Mouse (Mus musculus) urinary bladder, postnatal 4 days (tissue): ENCODE data around the gene Grip1.

Experiments
- DNase-seq, 2 experiments: peaks; one replicate each; pipeline ENCODE4 v3.0.0; 2021 to 2022; ENCODE audit warnings: low spot score in 2 of 2

The Grip1 gene

DNA sequence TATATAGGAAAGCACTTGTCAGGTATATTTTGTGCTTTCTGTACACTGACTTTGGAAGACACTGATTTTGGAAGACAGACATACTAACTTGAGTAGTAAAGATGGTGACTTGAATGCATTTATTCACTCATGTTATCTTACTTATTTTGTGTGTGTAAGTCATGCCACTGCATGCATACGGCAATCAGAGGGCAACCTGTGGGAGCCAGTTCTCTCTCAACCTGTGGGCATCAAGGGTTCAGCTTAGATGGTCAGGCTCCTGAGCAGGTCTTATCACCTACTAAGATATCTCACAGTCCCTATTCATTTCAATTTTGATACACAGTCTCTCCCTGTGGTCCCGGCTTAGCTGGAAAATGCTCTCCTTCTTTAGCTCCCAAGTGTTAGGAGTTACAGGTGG is 5.4 kb downstream of the Grip1 start:
- DNase-seq = no peak

GRCm38 (mm10) chr10:119463345-119463744 is 9.7 kb downstream of the Grip1 start:
- DNase-seq = no peak

GRCm38 (mm10) chr10:119463793-119464192 is 10.2 kb downstream of the Grip1 start:
- no peak for DNase-seq

DNA sequence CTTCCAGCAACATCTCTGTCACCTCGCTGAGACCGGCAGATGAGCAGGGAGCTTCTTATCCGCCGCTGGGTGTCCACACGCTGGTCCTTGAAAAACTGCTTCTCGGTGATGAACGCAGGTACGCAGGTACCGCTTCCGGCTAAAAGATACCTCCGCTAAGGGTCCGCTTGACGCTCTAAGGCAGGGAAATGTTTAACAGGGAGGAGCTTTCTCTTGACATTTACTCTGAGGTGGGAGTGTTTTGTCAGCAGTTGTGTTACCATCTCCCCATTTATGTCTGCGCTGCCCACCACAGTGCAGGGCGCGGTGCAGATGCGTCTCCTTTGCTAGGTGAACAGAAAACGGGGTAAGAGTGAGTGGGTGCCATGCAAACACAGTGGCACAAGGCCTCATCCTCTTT is 14.3 kb downstream of the Grip1 start:
- DNase-seq = no peak

DNA sequence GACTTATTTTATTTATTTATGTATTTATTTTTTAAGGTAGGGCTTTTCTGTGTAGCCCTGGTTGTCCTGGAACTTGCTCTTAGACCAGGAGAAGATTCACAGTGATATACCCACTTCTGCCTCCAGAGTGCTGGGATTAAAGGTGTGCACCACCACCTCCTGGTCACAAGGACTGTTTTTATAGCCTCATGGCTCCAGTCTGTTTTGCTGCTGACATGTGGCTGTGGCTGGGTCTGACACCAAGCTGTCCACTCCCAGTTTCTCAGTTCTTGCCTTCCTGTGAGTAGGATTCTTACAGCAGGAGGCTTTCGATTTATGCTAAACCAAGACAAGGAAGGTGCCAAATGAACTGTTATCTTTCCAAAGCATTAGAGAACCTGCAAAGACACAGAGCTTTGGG is 16.5 kb downstream of the Grip1 start:
- DNase-seq = no peak

GRCm38 (mm10) chr10:119475166-119475565 is 21.5 kb downstream of the Grip1 start:
- DNase-seq = no peak

GRCm38 (mm10) chr10:119477661-119478060 is 24.0 kb downstream of the Grip1 start:
- no peak for DNase-seq

DNA sequence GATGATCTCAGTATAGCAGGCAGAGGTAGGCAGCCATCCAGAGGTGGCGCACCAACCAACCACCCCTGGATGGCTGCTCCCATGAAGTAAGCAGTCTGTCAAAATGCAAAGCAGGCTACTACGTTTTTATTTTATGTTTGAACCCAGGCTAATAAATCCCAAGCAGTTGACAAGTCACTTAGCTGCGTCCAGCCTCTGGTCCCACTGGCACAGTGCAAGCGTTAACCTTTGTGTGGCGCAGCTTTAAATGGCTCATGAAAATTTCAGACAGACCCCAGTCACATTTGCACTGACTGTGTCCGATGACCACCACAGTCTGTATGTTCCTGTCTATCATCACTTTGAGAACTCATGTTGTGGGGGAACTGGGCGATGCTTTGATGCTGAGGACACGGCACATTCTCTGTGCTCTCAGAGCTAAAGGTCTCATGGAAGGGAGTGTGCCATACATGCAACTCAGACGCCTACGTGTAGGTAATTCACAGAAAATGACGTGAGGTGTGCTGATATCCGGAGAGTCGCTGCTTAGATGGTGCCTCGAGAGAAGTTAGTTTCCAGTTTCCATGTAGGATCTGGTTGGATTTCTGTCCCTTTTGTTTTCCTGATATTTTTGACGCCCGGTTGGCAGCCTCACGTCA is 29.6 kb downstream of the Grip1 start:
- DNase-seq = no peak

GRCm38 (mm10) chr10:119483766-119484165 is 30.1 kb downstream of the Grip1 start:
- DNase-seq = no peak

- DNase-seq = no peak
Observed at GRCm38 (mm10) chr10:119486936-119487335, 33.3 kb downstream of the Grip1 start.

- no peak for DNase-seq
Observed at GRCm38 (mm10) chr10:119490831-119491230, 37.2 kb downstream of the Grip1 start.

GRCm38 (mm10) chr10:119495317-119495716 is 41.7 kb downstream of the Grip1 start:
- DNase-seq = no peak

GRCm38 (mm10) chr10:119496221-119496620 is 42.6 kb downstream of the Grip1 start:
- no peak for DNase-seq

DNA sequence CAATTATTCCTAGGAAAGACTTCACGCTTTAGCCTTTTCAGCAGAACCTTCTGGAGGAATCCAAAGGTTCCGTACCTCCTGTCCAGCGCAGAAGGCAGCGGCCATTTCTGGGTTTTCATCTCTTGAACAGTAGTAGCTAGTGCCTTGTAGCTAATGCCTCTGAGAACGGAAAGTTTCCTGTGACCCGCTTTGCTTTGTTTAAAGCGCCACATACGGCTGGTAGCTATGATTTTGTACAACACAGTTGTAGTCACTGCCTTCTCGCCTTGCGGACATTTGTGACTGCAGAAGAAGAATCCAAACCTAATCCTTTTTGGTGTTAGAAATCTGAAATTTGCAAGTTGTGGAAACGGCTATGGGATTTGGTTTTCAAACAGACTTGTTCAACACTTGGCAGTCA is 68.1 kb downstream of the Grip1 start:
- DNase-seq = no peak

DNA sequence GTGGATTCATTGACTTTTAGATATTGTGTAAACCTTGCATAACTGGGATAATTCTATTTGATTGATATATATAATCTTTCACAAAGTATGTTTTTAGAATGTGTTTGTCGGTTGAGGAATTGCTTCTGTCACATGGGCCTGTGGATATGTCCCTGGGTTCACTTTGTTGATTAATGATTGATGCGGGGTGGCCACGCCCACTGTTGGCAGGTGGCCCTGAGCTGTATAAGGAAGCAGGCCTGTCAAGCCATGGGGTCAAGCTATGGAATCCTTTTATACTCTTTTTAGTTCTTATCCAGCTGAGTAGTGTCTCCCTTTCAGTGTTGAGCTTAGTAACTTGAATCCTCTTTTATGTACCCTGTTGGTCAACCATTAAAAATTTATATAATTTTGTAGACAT is 72.1 kb downstream of the Grip1 start:
- no peak for DNase-seq

- DNase-seq = no peak
Observed at GRCm38 (mm10) chr10:119534852-119535251, 81.2 kb downstream of the Grip1 start.

GRCm38 (mm10) chr10:119541655-119542054 is 88.0 kb downstream of the Grip1 start:
- DNase-seq = no peak

DNA sequence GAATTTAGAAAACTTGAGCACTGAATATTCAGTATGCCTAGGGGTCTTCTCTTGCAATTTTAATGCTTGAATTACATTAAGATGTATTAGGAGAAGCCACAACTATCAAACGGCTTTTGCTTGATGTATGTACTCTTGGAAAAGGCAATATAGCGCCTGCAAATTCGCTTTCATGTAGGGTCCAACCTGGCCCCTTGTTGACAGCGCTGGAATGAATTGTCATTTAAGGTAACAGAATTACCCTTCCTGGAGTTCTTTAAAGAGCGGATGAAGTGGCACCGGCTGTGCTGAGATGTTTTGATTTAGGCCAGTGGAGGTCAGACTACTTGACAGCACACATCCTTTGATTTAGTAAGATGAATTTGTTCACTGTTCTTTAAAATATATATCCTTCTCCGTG is 90.1 kb downstream of the Grip1 start:
- no peak for DNase-seq

DNA sequence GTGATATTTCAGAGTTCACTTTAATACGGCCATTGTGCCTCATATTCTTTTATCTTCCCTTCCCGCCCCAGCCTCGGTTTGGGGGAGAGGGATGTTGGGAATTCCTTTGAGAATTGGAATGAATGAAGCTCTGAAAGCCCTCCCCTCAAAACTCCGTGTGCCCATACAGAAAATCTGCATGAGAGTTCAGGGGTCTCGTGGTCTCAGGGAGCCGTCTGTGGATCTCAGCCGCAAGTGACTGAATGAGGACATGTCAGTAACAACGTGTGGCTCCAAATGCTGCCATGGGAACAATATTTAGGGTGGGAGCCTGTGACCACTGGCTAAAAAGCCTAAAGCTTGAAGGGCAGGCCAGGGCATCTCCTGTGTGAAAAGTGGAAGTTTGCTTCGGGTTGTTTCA is 91.1 kb downstream of the Grip1 start:
- DNase-seq = no peak

DNA sequence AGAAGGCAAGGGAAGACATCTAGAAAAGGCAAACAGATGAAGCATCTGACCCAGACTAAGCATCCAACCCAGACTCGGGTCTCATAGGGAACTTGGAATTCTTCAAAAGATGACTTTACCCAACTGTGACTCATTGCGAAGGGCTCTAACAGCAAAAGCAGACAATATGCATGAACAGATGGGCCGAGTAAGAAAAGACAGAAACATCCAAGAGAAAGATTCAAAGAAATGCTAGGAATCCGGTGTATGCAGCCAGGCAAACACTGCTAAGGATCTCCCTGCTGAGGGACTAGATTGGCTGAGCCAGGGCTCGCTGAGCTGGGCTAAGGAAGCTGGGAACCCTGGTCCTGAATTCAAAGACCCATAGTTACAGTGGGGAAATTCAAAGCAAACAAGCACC is 94.2 kb downstream of the Grip1 start:
- DNase-seq = no peak

DNA sequence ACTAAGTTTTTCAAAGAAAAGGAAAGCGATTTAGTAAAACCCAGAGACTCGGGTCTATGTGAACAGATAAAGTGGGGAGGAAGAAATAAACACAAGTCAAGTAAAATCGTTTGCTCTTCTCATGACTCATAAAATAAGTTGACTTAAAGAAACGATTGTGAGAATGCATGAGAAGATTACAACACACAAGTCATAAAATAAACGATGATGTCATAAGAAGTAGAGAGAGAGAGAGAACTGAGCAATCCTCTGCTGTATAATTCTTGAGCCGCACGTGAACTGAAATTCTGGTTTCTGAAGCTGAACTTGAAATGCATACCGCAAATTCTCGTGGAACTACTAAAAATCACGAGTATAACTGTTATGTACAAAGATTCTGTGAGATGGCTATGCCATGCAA is 95.1 kb downstream of the Grip1 start:
- no peak for DNase-seq

DNA sequence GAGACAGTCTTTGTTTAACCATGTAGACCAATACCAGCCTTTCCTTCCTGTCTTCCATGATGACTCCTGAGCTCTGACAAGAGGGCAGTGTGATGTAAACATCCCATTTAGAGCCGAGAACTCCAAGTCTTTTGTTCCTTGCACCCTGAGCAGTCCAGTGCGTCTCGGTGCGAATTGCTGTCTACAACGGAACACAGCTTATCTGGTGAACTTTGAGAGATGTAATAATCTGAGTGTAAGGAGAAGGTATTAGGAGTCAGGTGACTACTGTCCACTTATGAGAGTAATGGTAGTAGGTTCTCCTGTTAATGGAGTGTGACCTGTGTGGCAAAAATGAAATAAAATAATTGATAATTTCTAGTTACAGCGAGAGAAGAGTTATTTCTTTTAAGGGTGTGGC is 97.0 kb downstream of the Grip1 start:
- no peak for DNase-seq

GRCm38 (mm10) chr10:119556346-119556745 is 102.7 kb downstream of the Grip1 start:
- no peak for DNase-seq

DNA sequence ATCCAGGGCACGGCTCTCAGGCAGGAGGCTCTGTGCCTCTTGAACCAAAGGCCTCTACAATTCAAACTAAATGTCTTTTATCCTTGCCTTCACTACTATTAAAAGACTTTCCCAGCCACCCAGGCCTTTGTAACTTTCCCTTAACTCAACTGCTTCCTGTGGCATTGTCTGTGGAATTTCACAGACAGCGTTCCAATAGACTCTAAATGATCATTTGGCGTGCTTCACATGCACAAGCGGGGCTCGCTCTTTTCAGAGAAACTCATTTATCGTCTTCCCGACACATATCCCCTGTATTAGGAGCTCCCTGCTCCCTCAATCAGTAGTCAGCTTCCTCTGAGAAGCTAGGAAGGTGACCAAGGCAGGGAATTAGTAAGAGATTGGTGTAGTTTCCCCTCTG is 104.8 kb downstream of the Grip1 start:
- no peak for DNase-seq
